20 mouse cellular contexts compared by ENCODE assay signal in the genomic region with DNA sequence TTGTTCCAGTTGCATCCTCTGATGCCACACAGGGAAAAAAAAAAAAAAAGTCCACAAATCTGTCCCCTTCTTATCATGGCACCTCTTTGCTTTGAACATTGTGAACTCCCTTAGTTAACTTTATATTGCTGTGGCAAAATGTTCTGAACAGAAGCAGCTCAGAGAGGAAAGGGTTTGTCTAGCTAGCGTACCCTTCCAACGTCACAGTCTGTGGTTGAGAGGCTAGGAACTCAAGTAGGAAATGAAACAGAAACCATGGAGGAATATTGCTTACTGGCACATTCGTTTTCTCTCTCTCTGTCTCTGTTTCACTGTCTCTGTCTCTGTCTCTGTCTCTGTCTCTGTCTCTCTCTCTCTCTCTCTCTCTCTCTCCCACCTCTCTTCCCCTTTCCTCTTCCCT.
A peak's percentile ranks its signal among the peaks of the same experiment; 100 is the strongest.
DNase-seq lines count a peak whose midpoint lies in the region; ATAC-seq lines count a peak whose summit lies in the region.
"Had no signal": no experiment of that assay in that cellular context is flagged by ENCODE, and none has a peak within 500 bp of the region (broad histone marks: within the 10 kb centered on the region; RNA-seq: fewer than 3 reads in every experiment).

No protein-coding gene starts in this region.

- peak overlapping the region; percentile 60 for H3K27ac ChIP-seq in brown adipose tissue, adult 24 weeks (replicated peaks; ENCODE audit: low read depth, low read length)
- no peak overlapping the region for H3K27ac ChIP-seq in forebrain, embryonic 13.5 days
- H3K27ac ChIP-seq: forebrain, embryonic 10.5 days; heart, embryonic 10.5 days; hindbrain, embryonic 12.5 days; limb, embryonic 12.5 days; liver, embryonic 14.5 days; lung, embryonic 15.5 days; midbrain, embryonic 10.5 days had no signal

- 94% methylated on average over 3 of the region's 3 CpGs for WGBS in forebrain, embryonic 13.5 days

- peak; percentile 86 for ATAC-seq in megakaryocyte, adult 5-6 weeks (ENCODE audit: poor library complexity, severe bottlenecking)
- ATAC-seq in frontal cortex, adult (ENCODE audit: low TSS enrichment) = no peak
- ATAC-seq in forebrain, embryonic 13.5 days = no peak

- H3K9ac ChIP-seq in forebrain, embryonic 13.5 days = no peak overlapping the region
- H3K9ac ChIP-seq: hindbrain, embryonic 12.5 days; limb, embryonic 12.5 days; liver, embryonic 14.5 days; lung, embryonic 15.5 days had no signal

- H3K4me2 ChIP-seq in forebrain, embryonic 13.5 days = no peak overlapping the region
- H3K4me2 ChIP-seq: hindbrain, embryonic 12.5 days; limb, embryonic 12.5 days; lung, embryonic 15.5 days had no signal

- no peaks in the 10 kb centered on the region for H3K36me3 ChIP-seq in forebrain, embryonic 13.5 days (ENCODE audit: poor library complexity, severe bottlenecking)
- H3K36me3 ChIP-seq: forebrain, embryonic 10.5 days; G1E; heart, embryonic 10.5 days; hindbrain, embryonic 12.5 days; limb, embryonic 12.5 days; lung, embryonic 15.5 days; midbrain, embryonic 10.5 days had no signal

- no peaks in the 10 kb centered on the region for H3K27me3 ChIP-seq in forebrain, embryonic 13.5 days
- H3K27me3 ChIP-seq: hindbrain, embryonic 12.5 days; limb, embryonic 12.5 days; lung, embryonic 15.5 days had no signal

- no peak overlapping the region for H3K4me3 ChIP-seq in brown adipose tissue, adult 24 weeks (ENCODE audit: insufficient read depth, low read depth, low read length)
- no peak overlapping the region for H3K4me3 ChIP-seq in forebrain, embryonic 13.5 days
- H3K4me3 ChIP-seq: forebrain, embryonic 10.5 days; heart, embryonic 10.5 days; hindbrain, embryonic 12.5 days; limb, embryonic 12.5 days; lung, embryonic 15.5 days; midbrain, embryonic 10.5 days had no signal

- DNase-seq in thymus, postnatal 0 days (ENCODE audit: low spot score) = peak; percentile 9
- DNase-seq in thymus, adult 18-20 months = no peak
- DNase-seq in cerebellum, adult 11 months = no peak
- DNase-seq: cerebellum, postnatal 10 days; gastrocnemius, postnatal 14 days; kidney, adult 9 months; kidney, postnatal 25 days; thymus, postnatal 25 days had no signal

- no peaks in the 10 kb centered on the region for H3K4me1 ChIP-seq in brown adipose tissue, adult 24 weeks (ENCODE audit: control insufficient read depth, insufficient read depth, insufficient read length, low read length)
- H3K4me1 ChIP-seq in forebrain, embryonic 13.5 days = no peaks in the 10 kb centered on the region
- H3K4me1 ChIP-seq: forebrain, embryonic 10.5 days; hindbrain, embryonic 12.5 days; midbrain, embryonic 10.5 days had no signal

- H3K9me3 ChIP-seq in forebrain, embryonic 13.5 days (replicated peaks) = no peaks in the 10 kb centered on the region
- H3K9me3 ChIP-seq: forebrain, embryonic 10.5 days; heart, embryonic 10.5 days; hindbrain, embryonic 12.5 days; limb, embryonic 12.5 days; lung, embryonic 15.5 days; midbrain, embryonic 10.5 days had no signal
